Mouse (Mus musculus): ENCODE results near the gene S100a10.

DNA sequence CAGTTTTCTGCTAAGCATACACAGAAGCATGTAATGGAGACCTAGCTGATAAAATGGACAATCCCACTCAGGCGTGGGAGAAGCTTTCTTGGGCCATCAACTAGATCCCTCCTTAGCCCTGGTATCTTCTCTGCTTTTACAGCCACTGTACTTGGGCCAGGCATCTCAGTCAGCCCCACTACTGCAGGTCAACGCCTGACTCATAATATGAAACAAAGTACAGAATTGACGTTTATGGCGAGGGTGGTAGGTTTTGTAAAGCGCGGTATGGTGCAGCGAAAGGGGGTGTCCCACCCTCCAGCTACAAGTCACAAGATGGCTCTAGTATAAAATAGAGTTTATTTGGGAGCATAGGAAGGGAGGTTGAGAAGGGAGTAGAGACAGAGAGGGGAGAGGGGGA is 43.1 kb downstream of the S100a10 start:
- TF ChIP-seq GATA1 (IDR thresholded peaks at IDR 0.05; ENCODE audit: borderline replicate concordance, low read length) (no peak), FLI1 (IDR thresholded peaks at IDR 0.05; ENCODE audit: low read length) (no peak)
